Mouse (Mus musculus): ENCODE measurements around the gene Ugt1a2.

The Ugt1a2 gene

DNA sequence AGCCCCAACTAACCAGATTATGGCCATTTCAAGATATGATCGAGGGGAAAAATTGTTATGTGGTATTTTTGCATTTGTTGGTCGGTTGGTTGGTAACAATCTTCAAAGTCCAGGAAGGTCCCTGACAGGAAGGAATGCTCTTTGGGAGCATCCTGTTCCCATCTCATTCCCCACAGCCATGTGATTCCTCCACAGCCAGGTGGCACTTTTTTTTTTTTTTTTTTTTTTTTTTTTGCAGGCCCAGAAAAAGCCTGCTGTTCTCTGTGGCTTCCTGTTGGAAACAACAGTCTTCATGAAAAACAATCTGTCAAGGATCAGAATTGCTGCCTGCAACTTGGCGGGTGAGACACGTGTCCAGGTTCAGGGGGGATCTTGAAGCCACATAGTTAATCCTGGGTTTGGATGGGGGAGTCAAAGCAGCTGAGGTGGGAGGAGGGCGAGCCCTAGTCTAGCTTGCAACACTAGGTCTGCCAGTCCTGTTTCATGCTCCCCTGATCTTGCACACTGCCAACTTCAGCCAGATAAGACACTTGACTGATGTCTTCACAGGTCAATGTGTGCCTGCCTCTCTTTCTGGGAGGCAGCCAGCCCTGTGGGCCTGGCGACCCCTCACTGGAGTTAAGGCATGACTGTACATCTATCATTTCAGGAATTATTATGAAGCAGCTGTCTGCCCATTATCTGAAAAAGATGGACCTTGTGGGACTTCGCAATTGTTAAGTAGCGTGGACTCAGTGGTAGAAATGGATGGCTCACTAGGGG lies 58.7 kb downstream of the Ugt1a2 start:
- no peak for DNase-seq (ENCODE audit: low spot score)

DNA sequence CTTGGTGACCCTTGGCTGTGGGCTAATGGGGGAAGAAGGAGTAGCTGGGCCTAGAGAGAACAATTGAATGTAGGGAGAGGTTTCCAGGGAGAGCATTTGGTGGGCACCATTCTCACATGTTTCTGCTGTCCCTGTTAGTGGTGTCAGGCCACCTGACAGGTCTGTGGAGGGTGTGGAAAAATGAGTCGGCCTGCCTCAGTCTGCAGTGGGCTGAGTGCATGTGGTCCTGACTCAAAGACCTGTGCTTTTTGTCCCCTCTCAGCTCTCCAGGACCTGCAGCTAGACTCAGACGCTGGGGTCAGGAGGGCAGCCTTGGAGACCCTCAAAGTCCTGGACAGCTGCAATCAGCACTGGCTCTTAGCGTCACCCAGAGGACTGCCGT lies 59.2 kb downstream of the Ugt1a2 start:
- DNase-seq (ENCODE audit: low spot score): no peak

DNA sequence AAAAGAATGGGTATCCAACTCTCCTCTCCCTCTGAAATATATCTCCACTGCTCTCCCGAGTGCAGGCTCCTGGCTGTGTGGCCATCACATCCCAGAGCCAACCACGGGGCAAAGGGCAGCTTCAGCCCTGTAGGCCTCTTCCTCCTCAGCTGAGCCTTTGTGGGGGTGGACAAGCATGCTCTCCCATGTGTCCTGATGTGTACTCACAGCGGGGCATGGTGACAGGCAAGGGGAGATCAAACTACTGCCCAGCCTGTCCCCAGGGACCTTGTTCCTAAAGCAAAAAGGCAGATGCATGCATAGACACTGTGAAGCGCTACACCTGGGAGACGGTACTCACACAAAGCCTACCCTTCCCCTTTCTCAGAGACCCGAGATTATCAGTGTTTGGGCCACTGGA lies 59.7 kb downstream of the Ugt1a2 start:
- DNase-seq (ENCODE audit: low spot score): peak; percentile 31

- DNase-seq (ENCODE audit: low spot score): no peak
Observed at GRCm38 (mm10) chr1:88260604-88261377, 60.4 kb downstream of the Ugt1a2 start.

DNA sequence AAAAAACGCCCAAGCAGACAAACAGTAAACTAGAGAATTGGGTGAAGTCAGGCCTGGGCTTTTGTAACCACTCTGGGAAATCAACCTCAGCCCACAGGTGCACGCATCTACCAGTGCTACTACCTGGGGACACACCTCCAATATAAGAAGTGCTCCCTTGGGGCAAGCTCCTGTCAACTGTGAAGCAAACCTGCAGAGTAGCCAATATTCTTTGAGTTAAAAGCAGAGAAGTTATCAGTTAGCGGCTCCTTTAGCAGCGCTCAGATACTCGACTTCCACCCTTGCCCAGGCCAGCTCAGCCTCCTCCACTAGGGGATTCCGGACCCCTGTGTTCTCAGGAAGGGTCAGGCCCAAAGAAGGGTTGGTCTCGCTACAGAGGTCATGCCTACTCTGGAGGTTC lies 61.3 kb downstream of the Ugt1a2 start:
- DNase-seq (ENCODE audit: low spot score): no peak

- DNase-seq (ENCODE audit: low spot score): no peak
Observed at GRCm38 (mm10) chr1:88262255-88262654, 61.9 kb downstream of the Ugt1a2 start.

GRCm38 (mm10) chr1:88262961-88263360 lies 62.6 kb downstream of the Ugt1a2 start:
- no peak for DNase-seq (ENCODE audit: low spot score)

DNA sequence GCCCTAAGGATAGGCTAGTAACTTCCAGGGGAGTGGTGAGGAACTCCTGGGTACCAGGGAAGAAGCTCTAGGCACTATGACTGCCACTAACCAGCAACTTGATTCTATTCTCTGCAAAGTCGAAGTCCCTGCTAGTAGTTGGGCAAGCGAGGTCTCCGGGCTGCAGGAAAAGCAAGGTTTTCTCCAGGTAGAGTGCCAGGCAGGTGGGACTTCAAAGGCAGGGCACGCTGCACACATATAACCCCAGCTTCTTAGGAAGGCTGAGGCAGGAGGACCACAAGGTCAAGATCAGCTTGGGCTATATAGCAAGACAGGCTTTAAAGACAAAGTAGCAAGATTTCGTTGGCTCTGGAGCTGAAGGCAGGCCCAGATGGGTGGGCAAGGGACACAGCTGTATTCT lies 63.4 kb downstream of the Ugt1a2 start:
- DNase-seq (ENCODE audit: low spot score): no peak

GRCm38 (mm10) chr1:88264237-88264868 lies 64.0 kb downstream of the Ugt1a2 start:
- no peak for DNase-seq (ENCODE audit: low spot score)

DNA sequence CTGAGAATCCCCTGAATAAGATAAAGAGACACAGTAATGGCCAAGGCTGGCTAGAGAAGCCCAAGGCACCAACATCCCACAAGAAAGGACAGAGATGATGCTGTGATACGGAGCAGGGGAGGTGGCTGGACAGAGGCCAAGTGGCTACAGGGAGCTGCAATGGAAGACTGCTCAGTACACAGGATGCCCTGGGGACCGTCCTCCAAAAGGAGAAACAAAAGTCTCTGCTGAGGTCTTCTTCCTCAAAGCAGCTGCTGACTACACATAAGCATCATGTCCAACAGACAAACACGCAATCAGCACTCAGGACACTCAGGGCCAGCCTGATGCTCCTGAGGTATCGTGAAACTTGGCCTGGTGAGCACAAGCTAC lies 64.5 kb downstream of the Ugt1a2 start:
- DNase-seq (ENCODE audit: low spot score): no peak

- DNase-seq (ENCODE audit: low spot score): no peak
Observed at GRCm38 (mm10) chr1:88266123-88266522, 65.7 kb downstream of the Ugt1a2 start.

GRCm38 (mm10) chr1:88267489-88267888 lies 67.1 kb downstream of the Ugt1a2 start:
- DNase-seq (ENCODE audit: low spot score): no peak

DNA sequence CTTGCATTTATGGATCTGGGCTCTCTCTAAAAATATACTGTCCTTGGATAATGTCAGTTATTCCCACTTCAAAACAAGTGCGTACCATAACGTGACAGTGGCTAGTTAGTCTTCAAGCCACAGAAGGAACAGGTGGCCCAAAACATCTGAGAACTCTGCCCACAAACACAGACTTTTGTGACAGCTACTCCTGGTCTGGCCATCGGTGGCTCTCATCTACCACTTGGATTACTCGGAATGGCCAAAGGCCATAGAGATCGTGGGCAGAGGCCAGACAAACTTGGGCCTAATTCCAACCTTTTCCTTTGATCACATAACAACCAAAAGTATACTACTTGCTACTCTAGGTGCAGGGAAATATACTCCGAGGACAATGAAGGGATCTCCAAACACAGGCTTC lies 67.7 kb downstream of the Ugt1a2 start:
- DNase-seq (ENCODE audit: low spot score): no peak

Data from retina, embryonic 14.5 days (tissue).